Mouse (Mus musculus) myocyte (in vitro differentiated cells): ENCODE measurements at regions not wholly inside any gene's neighbourhood (a gene's known extent, or its start where the extent isn't known, plus 50 kb on each side); places are given as distances from the start of the nearest gene placed in this dataset.
A peak's percentile ranks its signal among the peaks of the same experiment; 100 is the strongest.

Experiments used
- H3K27me3 ChIP-seq: one replicate; pipeline ENCODE4 v1.6.1; 2011; ENCODE audit not compliant: control insufficient read depth, insufficient read depth, insufficient read length
- H3K36me3 ChIP-seq: one replicate; pipeline ENCODE4 v1.6.1; 2011; ENCODE audit not compliant: control insufficient read depth, insufficient read depth
- H3K4me2 ChIP-seq: one replicate; pipeline ENCODE4 v1.6.1; 2011; ENCODE audit warnings: low read depth, control low read depth
- H3K4me3 ChIP-seq: one replicate; pipeline ENCODE4 v1.5.1; 2011; ENCODE audit warnings: mild to moderate bottlenecking, control low read depth, moderate library complexity
- H3K79me2 ChIP-seq: one replicate; pipeline ENCODE4 v1.6.1; 2011; ENCODE audit not compliant: control insufficient read depth, insufficient read depth
- H3ac ChIP-seq: one replicate; pipeline ENCODE4 v1.6.1; 2011; ENCODE audit not compliant: control insufficient read depth, insufficient read length
- CEBPB ChIP-seq: IDR thresholded peaks from 2 replicates; pipeline ENCODE4 v1.6.1; 2011; ENCODE audit warnings: mild to moderate bottlenecking, moderate library complexity; ENCODE audit not compliant: poor library complexity, insufficient read depth, severe bottlenecking
- E2F4 ChIP-seq: IDR thresholded peaks from one replicate; pipeline ENCODE4 v1.6.1; 2011; ENCODE audit warnings: mild to moderate bottlenecking, control low read depth, moderate library complexity; ENCODE audit not compliant: insufficient read depth
- MAX ChIP-seq: IDR thresholded peaks from one replicate; pipeline ENCODE4 v1.6.1; 2011; ENCODE audit warnings: low read depth, mild to moderate bottlenecking, control low read depth
- MYOD1 ChIP-seq, 3 experiments: IDR thresholded peaks; one replicate each; pipeline ENCODE4 v1.6.1; 2011; ENCODE audit warnings: control low read depth in 2 of 3, low read depth in 2 of 3, mild to moderate bottlenecking in 2 of 3, moderate library complexity in 1 of 3; ENCODE audit not compliant: insufficient read length in 2 of 3, control insufficient read depth in 1 of 3
- MYOG ChIP-seq, 3 experiments: IDR thresholded peaks; one replicate each; pipeline ENCODE4 v1.6.1; 2011; ENCODE audit warnings: control low read depth in 2 of 3, low read depth in 2 of 3, mild to moderate bottlenecking in 2 of 3; ENCODE audit not compliant: insufficient read length in 2 of 3, control insufficient read depth in 1 of 3, insufficient read depth in 1 of 3
- POLR2A ChIP-seq: IDR thresholded peaks from one replicate; pipeline ENCODE4 v1.6.1; 2011; ENCODE audit warnings: low read depth, mild to moderate bottlenecking, control low read depth, moderate library complexity; ENCODE audit not compliant: insufficient read length
- POLR2AphosphoS2 ChIP-seq: IDR thresholded peaks from one replicate; pipeline ENCODE4 v1.6.1; 2011; ENCODE audit warnings: low read depth, control low read depth; ENCODE audit not compliant: insufficient read length
- REST ChIP-seq: IDR thresholded peaks from one replicate; pipeline ENCODE4 v1.6.1; 2011; ENCODE audit warnings: mild to moderate bottlenecking, control low read depth, moderate library complexity; ENCODE audit not compliant: insufficient read depth, insufficient read length
- SRF ChIP-seq: IDR thresholded peaks from one replicate; pipeline ENCODE4 v1.6.1; 2011; ENCODE audit warnings: low read depth; ENCODE audit not compliant: control insufficient read depth, insufficient read length
- TCF12 ChIP-seq: IDR thresholded peaks from one replicate; pipeline ENCODE4 v1.6.1; 2011; ENCODE audit warnings: mild to moderate bottlenecking, control low read depth; ENCODE audit not compliant: poor library complexity, insufficient read depth, severe bottlenecking
- TCF3 ChIP-seq: IDR thresholded peaks from one replicate; pipeline ENCODE4 v1.6.1; 2011; ENCODE audit warnings: low read depth, control low read depth; ENCODE audit not compliant: insufficient read length
- USF1 ChIP-seq: IDR thresholded peaks from one replicate; pipeline ENCODE4 v1.6.1; 2011; ENCODE audit warnings: low read depth, mild to moderate bottlenecking, control low read depth, moderate library complexity

DNA sequence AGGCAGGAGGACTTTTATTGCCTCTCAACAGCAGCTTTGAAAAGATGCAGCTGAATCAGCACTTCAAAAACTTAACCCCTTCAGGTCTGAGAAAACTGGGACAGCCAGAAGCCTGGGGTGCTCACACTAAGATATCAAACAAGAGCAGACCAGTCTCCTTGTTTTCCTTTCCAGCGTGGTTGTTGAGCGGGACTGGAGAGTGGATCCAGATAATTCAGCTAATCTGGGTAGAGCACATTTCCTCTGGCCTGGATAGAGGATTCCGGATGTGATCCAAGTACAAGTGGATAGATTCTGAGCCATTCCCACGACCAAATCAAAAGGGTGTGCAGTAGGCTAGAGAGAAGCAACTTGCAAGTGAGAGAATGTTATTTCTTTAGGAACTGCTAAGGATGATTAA, 68.7 kb upstream of the Pum3 start:
- Histone ChIP-seq H3K27me3 (no peaks in the 10 kb centered on the region), H3K4me3 (no peak overlapping the region), H3K79me2 (no peaks in the 10 kb centered on the region), H3K36me3 (no peaks in the 10 kb centered on the region), H3K4me2 (no peak overlapping the region), H3ac (no peak overlapping the region)
- TF ChIP-seq POLR2AphosphoS2 (no peak), USF1 (no peak), CEBPB (no peak), SRF (no peak), MYOD1 (IDR thresholded peaks at IDR 0.05; ENCODE audit: control insufficient read depth in 1 of 3, insufficient read length in 2 of 3, low read depth in 2 of 3) (no peak)

DNA sequence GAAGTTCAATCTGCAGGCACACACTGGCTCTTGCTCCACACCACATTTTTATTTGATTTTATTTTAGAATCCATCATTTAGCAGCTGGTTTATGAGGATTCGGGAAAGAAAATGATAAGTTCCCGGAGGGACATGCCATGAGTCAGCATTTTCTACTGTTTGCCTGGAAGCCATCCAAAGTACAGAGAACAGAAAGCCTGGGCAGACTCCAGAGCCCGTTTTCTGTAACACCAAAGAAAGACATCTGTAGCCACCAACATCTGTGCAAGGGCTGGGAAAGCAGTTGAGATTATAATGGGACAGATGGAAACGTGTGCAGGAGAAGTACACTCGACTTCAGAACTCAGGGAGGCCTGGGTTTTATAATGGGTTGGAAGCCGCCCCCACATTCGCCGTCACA, 62.8 kb upstream of the Pum3 start:
- no peaks in the 10 kb centered on the region for H3K27me3 ChIP-seq

DNA sequence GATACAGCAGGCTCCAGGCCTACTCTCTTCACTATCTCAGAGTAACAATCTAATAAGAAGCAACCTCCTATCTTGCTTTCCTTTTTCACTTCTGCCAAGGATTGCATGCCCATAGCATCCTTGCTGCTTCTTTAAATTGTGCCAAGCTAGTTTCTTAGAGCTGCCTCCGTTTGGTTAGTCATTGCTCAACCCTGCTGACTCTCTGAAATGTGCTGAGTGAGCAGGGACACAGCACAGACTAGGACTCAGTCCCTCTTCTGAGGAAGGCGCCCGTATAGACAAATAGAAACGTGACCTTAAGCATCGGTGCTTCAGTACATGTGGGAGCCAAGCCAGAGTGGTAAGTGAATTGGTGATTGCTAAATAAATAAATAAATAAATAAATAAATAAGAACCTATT, 62.2 kb upstream of the Pum3 start:
- TF ChIP-seq SRF (no peak), TCF3 (no peak), MYOG (IDR thresholded peaks at IDR 0.05; ENCODE audit: control insufficient read depth in 1 of 3, insufficient read depth in 1 of 3, insufficient read length in 2 of 3, low read depth in 2 of 3) (no peak), E2F4 (no peak), MYOD1 (IDR thresholded peaks at IDR 0.05; ENCODE audit: control insufficient read depth in 1 of 3, insufficient read length in 2 of 3, low read depth in 2 of 3) (no peak), TCF12 (no peak), POLR2AphosphoS2 (no peak), REST (no peak), CEBPB (no peak), USF1 (no peak), POLR2A (no peak), MAX (no peak)
- Histone ChIP-seq H3K4me2 (no peak overlapping the region), H3ac (no peak overlapping the region), H3K79me2 (no peaks in the 10 kb centered on the region), H3K36me3 (no peaks in the 10 kb centered on the region), H3K4me3 (no peak overlapping the region), H3K27me3 (no peaks in the 10 kb centered on the region)

More for the DNA sequence above, 62.8 kb upstream of the Pum3 start:
- Histone ChIP-seq H3K4me2 (no peak overlapping the region), H3ac (no peak overlapping the region), H3K4me3 (no peak overlapping the region), H3K36me3 (no peaks in the 10 kb centered on the region), H3K79me2 (no peaks in the 10 kb centered on the region)
- TF ChIP-seq SRF (no peak), REST (no peak), MAX (no peak), POLR2A (no peak), TCF12 (no peak), POLR2AphosphoS2 (no peak), MYOG (IDR thresholded peaks at IDR 0.05; ENCODE audit: control insufficient read depth in 1 of 3, insufficient read depth in 1 of 3, insufficient read length in 2 of 3, low read depth in 2 of 3) (no peak), E2F4 (no peak), CEBPB (no peak), USF1 (no peak), TCF3 (no peak), MYOD1 (IDR thresholded peaks at IDR 0.05; ENCODE audit: control insufficient read depth in 1 of 3, insufficient read length in 2 of 3, low read depth in 2 of 3) (no peak)

DNA sequence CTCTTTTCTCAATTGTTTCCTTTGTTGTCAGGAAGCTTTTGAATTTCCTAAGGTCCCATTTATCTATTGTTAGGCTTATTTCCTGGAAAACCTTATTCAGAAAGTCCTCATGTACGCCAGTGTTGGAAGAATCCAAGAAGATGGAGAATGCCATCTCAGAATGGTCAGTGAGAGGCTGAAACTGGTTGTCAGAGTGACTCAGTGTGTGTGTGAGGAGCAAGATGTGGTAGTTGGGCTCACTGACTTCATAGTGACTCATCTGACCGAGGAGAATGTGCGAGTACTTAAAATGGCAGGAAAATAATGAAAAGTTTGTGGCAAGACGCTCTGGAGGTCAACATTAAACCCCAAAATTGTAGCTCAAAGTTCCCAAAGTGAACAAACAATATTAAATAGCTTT, 59.4 kb upstream of the Pum3 start:
- Histone ChIP-seq H3K79me2 (no peaks in the 10 kb centered on the region), H3K4me2 (peak overlapping the region; percentile 50), H3K27me3 (no peaks in the 10 kb centered on the region), H3K36me3 (no peaks in the 10 kb centered on the region), H3K4me3 (no peak overlapping the region), H3ac (no peak overlapping the region)
- no peak for TF ChIP-seq TCF3
- TF ChIP-seq TCF12 = no peak
- no peak for TF ChIP-seq MYOD1 (IDR thresholded peaks at IDR 0.05; ENCODE audit: control insufficient read depth in 1 of 3, insufficient read length in 2 of 3, low read depth in 2 of 3)
- no peak for TF ChIP-seq POLR2A
- TF ChIP-seq CEBPB = no peak
